Mouse (Mus musculus): ENCODE results near the gene Snx21. TPM values are rescaled to one million over a fixed set of nuclear protein-coding genes. Genes with fewer than 3 reads are reported as not detected.

Snx21 gene
- polyA plus RNA-seq, 1 experiment: 14.4 TPM

DNA sequence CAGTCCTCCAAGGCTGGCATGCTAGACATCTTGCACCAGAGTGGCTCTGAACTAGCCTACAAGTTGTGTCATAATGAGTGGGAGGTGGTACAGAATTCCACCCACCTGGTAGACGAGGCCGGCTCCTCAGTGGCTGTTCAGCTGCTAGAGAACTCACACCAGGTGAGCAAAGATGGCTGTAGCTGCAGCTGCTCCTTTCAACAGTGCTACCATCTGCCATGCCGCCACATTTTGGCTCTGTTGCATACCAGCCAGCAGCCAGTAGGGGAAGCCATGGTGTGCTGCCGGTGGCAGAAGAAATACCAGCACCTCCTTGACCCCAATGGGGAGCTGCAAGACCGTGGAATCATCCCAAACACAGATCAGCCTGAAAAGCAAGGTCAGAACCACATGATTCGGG lies 35.4 kb downstream of the Snx21 start:
- no peak for TF ChIP-seq CTCF (IDR thresholded peaks at IDR 0.05; ENCODE audit: borderline replicate concordance, insufficient read depth, low read length)
- Histone ChIP-seq H3K27ac (ENCODE audit: insufficient read depth, low read length) (no peak overlapping the region), H3K4me1 (ENCODE audit: control insufficient read depth, insufficient read depth, low read length) (peaks cover 7% of the 10 kb centered on the region), H3K4me3 (ENCODE audit: insufficient read depth, low read length) (no peak overlapping the region)

DNA sequence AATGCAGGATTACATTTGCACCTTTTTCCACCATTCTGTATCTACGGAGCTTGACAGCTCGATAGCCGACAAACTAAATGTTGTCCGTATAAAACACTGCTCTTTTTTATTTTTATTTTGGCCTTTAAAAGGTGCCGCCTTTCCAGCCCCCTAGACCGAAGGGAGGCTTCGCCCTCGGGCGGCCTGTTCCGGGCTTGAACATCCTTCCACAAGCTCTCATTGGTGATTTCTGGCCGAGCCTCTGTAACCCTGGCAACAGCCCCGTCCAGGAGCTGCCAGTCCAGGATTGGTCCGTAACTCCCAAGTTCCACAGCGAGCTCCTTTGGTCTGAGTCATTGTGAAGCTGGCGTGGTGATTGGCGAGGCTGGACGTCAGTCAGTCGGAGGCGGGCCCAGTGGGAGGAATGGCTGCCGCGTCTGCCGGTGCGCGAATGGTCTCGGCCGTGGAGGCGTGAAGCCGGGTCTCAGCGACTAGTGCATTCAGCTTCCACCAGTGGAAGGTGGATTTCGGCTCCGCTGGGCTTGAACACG lies 37.1 kb downstream of the Snx21 start, which contains the start of gene Zswim1:
Gene Zswim1 (plus strand): TSS at position 51 of the 530 bp plus-strand sequence.
- TF ChIP-seq CTCF (IDR thresholded peaks at IDR 0.05; ENCODE audit: borderline replicate concordance, insufficient read depth, low read length): no peak
- peak; percentile 91 for TF ChIP-seq POLR2A (IDR thresholded peaks at IDR 0.05; ENCODE audit: low read depth, low read length)
- Histone ChIP-seq H3K4me3 (ENCODE audit: insufficient read depth, low read length) (peak within 1 kb of the TSS; percentile 77), H3K27ac (ENCODE audit: insufficient read depth, low read length) (peak within 1 kb of the TSS; percentile 38)

DNA sequence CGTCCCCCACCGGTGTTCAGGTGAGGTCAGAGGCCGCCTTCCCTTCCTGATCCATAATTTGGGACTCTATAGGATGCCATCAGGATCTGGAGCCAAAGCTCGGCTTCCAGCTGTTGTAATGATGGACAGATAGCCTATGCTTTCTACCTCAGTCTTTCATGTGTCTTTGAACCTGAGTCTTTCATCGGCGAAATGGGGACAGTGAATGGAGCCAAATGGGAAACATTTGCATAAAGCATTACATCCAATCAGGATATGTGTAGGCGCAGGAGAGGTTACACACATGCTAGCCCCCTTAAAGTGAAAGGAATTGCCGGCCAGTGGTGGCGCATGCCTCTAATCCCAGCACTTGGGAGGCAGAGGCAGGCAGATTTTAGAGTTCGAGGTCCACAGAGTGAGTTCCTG lies 37.6 kb downstream of the Snx21 start:
- H3K27ac ChIP-seq (ENCODE audit: insufficient read depth, low read length): peak overlapping the region; percentile 38
- no peaks in the 10 kb centered on the region for H3K4me1 ChIP-seq (ENCODE audit: control insufficient read depth, insufficient read depth, low read length)
- TF ChIP-seq CTCF (IDR thresholded peaks at IDR 0.05; ENCODE audit: borderline replicate concordance, insufficient read depth, low read length): no peak
- TF ChIP-seq POLR2A (IDR thresholded peaks at IDR 0.05; ENCODE audit: low read depth, low read length): no peak
- peak overlapping the region; percentile 77 for H3K4me3 ChIP-seq (ENCODE audit: insufficient read depth, low read length)

More for the DNA sequence above, 37.1 kb downstream of the Snx21 start, which contains the start of gene Zswim1:
- no peaks in the 10 kb centered on the region for H3K4me1 ChIP-seq (ENCODE audit: control insufficient read depth, insufficient read depth, low read length)

DNA sequence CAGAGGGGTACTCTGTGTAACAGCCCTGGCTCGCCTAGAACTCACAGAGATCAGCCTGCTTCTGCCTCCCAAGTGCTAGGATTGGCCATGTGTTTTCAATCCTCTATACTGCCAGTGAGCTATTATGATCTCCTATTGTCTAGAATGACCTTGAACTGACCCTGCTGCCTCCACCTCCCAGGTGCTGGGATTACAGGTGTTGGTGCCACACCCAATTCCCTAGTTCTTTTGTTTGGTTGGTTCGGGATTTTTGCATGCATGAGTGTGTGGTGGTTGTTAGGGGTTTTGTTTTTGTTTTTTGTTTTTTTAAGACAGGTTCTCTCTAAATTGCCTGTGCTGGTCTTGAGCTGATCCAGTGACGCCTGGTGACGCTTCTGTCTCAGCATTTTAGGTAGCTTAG lies 38.3 kb downstream of the Snx21 start:
- Histone ChIP-seq H3K4me3 (ENCODE audit: insufficient read depth, low read length) (no peak overlapping the region), H3K27ac (ENCODE audit: insufficient read depth, low read length) (no peak overlapping the region), H3K4me1 (ENCODE audit: control insufficient read depth, insufficient read depth, low read length) (no peaks in the 10 kb centered on the region)
- TF ChIP-seq CTCF (IDR thresholded peaks at IDR 0.05; ENCODE audit: borderline replicate concordance, insufficient read depth, low read length) (no peak), POLR2A (IDR thresholded peaks at IDR 0.05; ENCODE audit: low read depth, low read length) (no peak)

GRCm38 (mm10) chr2:164825521-164825920 lies 39.9 kb downstream of the Snx21 start:
- no peak overlapping the region for H3K4me3 ChIP-seq (ENCODE audit: insufficient read depth, low read length)
- no peak overlapping the region for H3K27ac ChIP-seq (ENCODE audit: insufficient read depth, low read length)
- no peaks in the 10 kb centered on the region for H3K4me1 ChIP-seq (ENCODE audit: control insufficient read depth, insufficient read depth, low read length)
- no peak for TF ChIP-seq CTCF (IDR thresholded peaks at IDR 0.05; ENCODE audit: borderline replicate concordance, insufficient read depth, low read length)
- TF ChIP-seq POLR2A (IDR thresholded peaks at IDR 0.05; ENCODE audit: low read depth, low read length): no peak

DNA sequence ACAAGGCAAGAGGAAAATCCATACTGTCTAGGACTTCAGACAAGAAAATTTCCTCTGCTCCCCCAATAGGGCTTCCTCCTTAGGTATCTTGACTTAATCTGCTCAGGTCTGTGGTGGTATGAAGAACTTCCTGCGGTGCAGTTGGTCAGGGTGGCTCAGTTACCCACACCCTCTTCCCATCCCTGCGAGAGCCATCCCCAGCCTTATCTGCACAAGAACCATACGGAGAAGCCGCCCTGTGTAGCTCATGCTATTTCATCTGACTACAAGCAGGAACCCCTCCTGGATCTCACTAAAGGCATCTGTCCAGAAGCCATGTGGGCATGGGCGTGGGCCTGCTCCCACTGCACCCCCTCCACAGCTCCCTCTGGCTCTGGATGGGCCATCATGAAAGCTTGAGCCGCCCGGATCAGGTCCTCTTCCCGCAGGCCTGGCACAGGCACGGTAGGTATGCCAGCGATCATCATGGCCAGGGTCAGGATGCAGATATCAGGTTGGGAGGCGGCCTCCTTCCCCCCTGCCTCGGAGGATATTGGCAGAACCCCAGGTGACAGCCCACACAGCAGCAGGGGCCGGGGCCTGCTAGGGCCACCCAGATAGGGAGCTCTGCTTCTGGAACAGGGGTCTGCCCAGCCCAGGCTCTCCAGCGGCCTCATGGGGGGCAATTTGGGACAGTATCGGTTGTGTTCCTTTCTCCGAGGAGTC lies 41.7 kb downstream of the Snx21 start:
- H3K27ac ChIP-seq (ENCODE audit: insufficient read depth, low read length): no peak overlapping the region
- no peaks in the 10 kb centered on the region for H3K4me1 ChIP-seq (ENCODE audit: control insufficient read depth, insufficient read depth, low read length)
- no peak overlapping the region for H3K4me3 ChIP-seq (ENCODE audit: insufficient read depth, low read length)
- no peak for TF ChIP-seq CTCF (IDR thresholded peaks at IDR 0.05; ENCODE audit: borderline replicate concordance, insufficient read depth, low read length)
- no peak for TF ChIP-seq POLR2A (IDR thresholded peaks at IDR 0.05; ENCODE audit: low read depth, low read length)

DNA sequence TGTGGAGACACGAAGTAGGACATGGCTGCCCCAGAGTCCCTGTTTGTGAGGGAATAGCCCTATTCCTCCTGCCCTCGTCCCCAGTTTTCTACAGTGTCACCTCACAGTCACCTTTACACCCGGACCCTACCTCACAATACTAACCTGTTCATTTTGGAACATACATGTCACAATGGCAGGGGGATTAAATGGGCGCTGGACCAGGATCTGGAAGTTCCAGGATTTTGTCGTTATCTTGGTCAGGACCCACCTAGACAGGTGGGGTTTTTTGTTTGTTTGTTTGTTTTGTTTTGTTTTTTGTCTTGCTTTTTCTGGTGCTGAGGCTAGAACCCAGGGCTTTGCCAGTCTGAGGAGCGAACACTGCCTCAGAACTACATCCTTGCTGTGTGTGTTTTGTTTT lies 42.8 kb downstream of the Snx21 start, which contains the start of gene Spata25:
Gene Spata25 (minus strand): TSS at position 101 of the 400 bp plus-strand sequence.
- Histone ChIP-seq H3K4me1 (ENCODE audit: control insufficient read depth, insufficient read depth, low read length) (no peaks in the 10 kb centered on the region), H3K4me3 (ENCODE audit: insufficient read depth, low read length) (no peak within 1 kb of the TSS), H3K27ac (ENCODE audit: insufficient read depth, low read length) (no peak within 1 kb of the TSS)
- no peak for TF ChIP-seq CTCF (IDR thresholded peaks at IDR 0.05; ENCODE audit: borderline replicate concordance, insufficient read depth, low read length)
- TF ChIP-seq POLR2A (IDR thresholded peaks at IDR 0.05; ENCODE audit: low read depth, low read length): no peak

- TF ChIP-seq POLR2A (IDR thresholded peaks at IDR 0.05; ENCODE audit: low read depth, low read length): no peak
- TF ChIP-seq CTCF (IDR thresholded peaks at IDR 0.05; ENCODE audit: borderline replicate concordance, insufficient read depth, low read length): no peak
- Histone ChIP-seq H3K27ac (ENCODE audit: insufficient read depth, low read length) (no peak overlapping the region), H3K4me1 (ENCODE audit: control insufficient read depth, insufficient read depth, low read length) (no peaks in the 10 kb centered on the region), H3K4me3 (ENCODE audit: insufficient read depth, low read length) (no peak overlapping the region)
These were observed 43.5 kb downstream of the Snx21 start for GRCm38 (mm10) chr2:164829090-164829489.

GRCm38 (mm10) chr2:164831029-164831428 lies 45.4 kb downstream of the Snx21 start:
- Histone ChIP-seq H3K4me1 (ENCODE audit: control insufficient read depth, insufficient read depth, low read length) (no peaks in the 10 kb centered on the region), H3K27ac (ENCODE audit: insufficient read depth, low read length) (no peak overlapping the region)
- TF ChIP-seq POLR2A (IDR thresholded peaks at IDR 0.05; ENCODE audit: low read depth, low read length): no peak
- TF ChIP-seq CTCF (IDR thresholded peaks at IDR 0.05; ENCODE audit: borderline replicate concordance, insufficient read depth, low read length): no peak

GRCm38 (mm10) chr2:164832032-164832747 lies 46.6 kb downstream of the Snx21 start:
- TF ChIP-seq POLR2A (IDR thresholded peaks at IDR 0.05; ENCODE audit: low read depth, low read length) (no peak), CTCF (IDR thresholded peaks at IDR 0.05; ENCODE audit: borderline replicate concordance, insufficient read depth, low read length) (no peak)
- Histone ChIP-seq H3K4me3 (ENCODE audit: insufficient read depth, low read length) (peak overlapping the region; percentile 82), H3K4me1 (ENCODE audit: control insufficient read depth, insufficient read depth, low read length) (no peaks in the 10 kb centered on the region; the same call in 1 of the 2 replicates), H3K27ac (ENCODE audit: insufficient read depth, low read length) (no peak overlapping the region)

More at GRCm38 (mm10) chr2:164831029-164831428, 45.4 kb downstream of the Snx21 start:
- no peak overlapping the region for H3K4me3 ChIP-seq (ENCODE audit: insufficient read depth, low read length)
